Mouse (Mus musculus): ENCODE results near the gene Pdia3.

Gene Pdia3

DNA sequence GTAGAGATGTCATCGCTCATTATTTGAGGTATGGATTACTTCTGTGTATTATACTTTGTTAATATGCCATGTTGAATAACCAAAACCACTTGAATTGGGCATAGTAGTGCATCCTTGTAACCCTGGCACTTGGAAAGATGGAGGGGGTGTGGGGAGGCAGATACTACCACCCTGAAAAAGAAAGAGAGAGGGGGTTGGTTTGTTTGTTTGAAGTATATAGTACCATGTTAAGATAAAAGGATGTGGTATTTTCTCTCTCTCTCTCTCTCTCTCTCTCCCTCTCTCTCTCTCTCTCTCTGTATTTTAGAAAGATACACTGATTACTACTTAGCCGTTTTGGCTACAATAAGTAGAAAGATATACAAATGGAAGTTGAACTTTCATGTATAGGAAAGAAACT lies 12.3 kb downstream of the Pdia3 start:
- ChIA-PET CTCF (no interaction called here), POLR2A (interaction anchor here in 1 of 4 experiments (1.0 to 3.3 kb wide), 3 partner anchors 13 to 86 kb away, joined by 3 to 19 read pairs (median 11); partner anchors contain the start of gene Serf2)

DNA sequence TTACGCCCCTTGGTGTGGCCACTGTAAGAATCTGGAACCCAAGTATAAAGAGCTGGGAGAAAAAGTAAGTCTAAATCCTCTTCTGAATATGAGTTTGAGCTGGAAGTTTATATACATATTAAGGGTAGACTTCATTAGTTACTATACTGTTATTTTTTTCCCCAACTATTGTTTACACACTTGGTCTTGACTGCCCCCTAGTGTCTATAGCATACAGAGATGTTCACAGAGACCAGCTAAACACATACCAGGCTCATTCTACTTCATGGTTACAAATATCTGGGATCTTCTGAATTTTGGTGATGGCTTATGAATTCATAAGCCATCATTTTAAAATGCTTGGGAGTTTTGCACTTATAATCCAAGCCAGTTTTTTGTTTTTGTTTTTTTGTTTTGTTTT lies 21.3 kb downstream of the Pdia3 start:
- POLR2A ChIA-PET, result interaction anchor here in 3 of 4 experiments (0.5 to 4.4 kb wide), 25 partner anchors 8 to 826 kb away, joined by 3 to 48 read pairs (median 4); partner anchors contain the start of genes Catsper2 (in 3 of the 3), Pdia3 (in 3 of the 3), Serf2 (in 3 of the 3) and Hypk (in 2 of the 3)
- CTCF ChIA-PET, result interaction anchor here (0.5 to 1.5 kb wide), 16 partner anchors 10 to 372 kb away, joined by 3 to 6 read pairs (median 3); partner anchors contain the start of genes Catsper2 (in 2 of the 4), Pdia3 (in 2 of the 4), Serf2 (in 2 of the 4) and Ell3 (in 1 of the 4)

DNA sequence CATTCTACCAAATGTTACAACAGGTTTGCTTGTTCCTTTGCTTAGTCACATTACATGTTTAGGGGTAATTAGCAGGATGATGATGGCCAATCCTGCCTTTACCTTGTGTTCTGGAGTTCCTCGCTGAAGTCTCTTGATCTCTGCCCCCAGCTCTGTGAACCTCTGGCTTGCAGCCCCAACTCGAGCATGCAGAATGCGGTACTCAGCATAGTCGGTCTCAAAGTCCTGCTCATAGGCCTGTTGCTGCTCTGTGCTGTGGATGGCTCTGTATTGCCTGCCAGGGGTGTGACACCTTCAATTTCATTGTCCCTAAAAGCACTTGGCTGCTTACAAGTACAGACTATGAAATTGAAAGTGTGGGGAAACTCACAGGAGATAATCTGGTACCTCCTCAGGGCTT lies 26.2 kb downstream of the Pdia3 start:
- ChIA-PET CTCF (no interaction called here), POLR2A (interaction anchor here (0.8 to 5.9 kb wide), 12 partner anchors 8 to 33 kb away, joined by 3 to 26 read pairs (median 11); partner anchors contain the start of genes Serf2 (in 3 of the 4), Catsper2 (in 2 of the 4), Pdia3 (in 2 of the 4) and Serinc4 (in 1 of the 4))

DNA sequence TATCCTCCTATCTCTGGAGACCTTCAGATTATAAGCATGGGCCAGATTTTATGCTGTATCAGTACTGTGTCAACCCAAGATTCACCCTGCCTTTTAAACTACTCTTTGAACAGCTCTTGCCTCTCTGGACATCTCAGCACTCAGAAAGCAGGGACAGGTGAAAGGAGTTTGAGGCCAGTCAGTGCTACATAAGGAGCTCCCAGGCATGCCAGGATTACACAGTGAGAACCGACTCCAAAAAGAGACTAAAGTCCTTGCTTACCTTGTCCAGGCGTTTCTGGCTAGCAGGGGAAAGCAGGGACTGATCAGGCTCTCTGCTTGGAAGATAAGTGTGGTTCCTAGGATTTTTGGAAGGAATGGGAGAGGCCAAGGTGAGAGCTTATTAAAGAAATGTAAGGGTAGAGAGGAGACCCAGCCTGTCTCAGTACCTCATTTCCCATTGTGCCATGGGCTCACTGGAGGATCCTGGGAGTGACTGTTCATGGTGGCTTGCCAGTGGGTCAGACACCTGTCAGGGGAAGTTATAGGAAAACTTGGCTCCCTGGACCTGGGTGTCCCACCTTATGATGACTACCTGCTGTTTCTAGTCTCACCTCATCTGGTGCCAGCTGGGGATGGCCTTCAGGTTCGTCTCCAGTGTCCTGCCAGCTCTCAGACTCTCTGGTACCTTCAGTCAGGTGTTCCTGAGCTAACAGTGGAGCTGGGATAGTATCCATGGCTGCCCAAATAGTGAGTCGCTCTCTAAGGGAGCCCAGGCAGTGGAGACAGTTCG lies 27.4 kb downstream of the Pdia3 start:
- ChIA-PET CTCF (interaction anchor here in 2 of 4 experiments (0.5 to 1.4 kb wide), 5 partner anchors 14 to 632 kb away, joined by 3 to 7 read pairs (median 3); no protein-coding TSS in a partner anchor), POLR2A (interaction anchor here in 3 of 4 experiments (0.5 to 5.9 kb wide), 22 partner anchors 8 to 143 kb away, joined by 3 to 26 read pairs (median 7); partner anchors contain the start of genes Catsper2 (in 2 of the 3), Hypk (in 2 of the 3), Pdia3 (in 2 of the 3) and Serf2 (in 2 of the 3))

DNA sequence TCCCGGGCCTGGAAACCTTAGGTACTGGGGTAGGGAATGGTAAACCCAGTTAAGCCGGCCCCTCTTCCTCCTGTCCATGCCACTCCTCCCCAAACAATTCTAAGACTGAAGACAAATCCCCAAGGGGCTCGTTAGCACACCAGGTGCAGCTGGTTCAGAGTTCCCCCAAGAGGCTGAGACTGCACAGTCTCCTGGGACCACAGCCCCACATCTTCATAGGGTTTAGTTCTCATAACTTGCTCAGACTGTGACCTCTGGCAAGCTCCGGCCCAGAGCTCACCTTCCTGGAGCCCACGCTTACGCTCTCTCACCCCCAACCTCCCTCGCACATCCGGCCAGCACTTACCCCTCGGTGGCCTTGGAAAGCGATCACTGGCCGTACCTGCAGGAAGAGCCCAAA lies 28.2 kb downstream of the Pdia3 start:
- CTCF ChIA-PET, result interaction anchor here in 2 of 4 experiments (0.5 to 1.4 kb wide), 4 partner anchors 15 to 631 kb away, joined by 3 to 7 read pairs (median 4); partner anchors contain the start of genes Catsper2 (in 1 of the 2) and Pdia3 (in 1 of the 2)
- POLR2A ChIA-PET, result interaction anchor here in 3 of 4 experiments (0.7 to 5.9 kb wide), 22 partner anchors 9 to 72 kb away, joined by 3 to 26 read pairs (median 4); partner anchors contain the start of genes Catsper2 (in 3 of the 3), Pdia3 (in 3 of the 3), Hypk (in 2 of the 3) and Serinc4 (in 2 of the 3)

DNA sequence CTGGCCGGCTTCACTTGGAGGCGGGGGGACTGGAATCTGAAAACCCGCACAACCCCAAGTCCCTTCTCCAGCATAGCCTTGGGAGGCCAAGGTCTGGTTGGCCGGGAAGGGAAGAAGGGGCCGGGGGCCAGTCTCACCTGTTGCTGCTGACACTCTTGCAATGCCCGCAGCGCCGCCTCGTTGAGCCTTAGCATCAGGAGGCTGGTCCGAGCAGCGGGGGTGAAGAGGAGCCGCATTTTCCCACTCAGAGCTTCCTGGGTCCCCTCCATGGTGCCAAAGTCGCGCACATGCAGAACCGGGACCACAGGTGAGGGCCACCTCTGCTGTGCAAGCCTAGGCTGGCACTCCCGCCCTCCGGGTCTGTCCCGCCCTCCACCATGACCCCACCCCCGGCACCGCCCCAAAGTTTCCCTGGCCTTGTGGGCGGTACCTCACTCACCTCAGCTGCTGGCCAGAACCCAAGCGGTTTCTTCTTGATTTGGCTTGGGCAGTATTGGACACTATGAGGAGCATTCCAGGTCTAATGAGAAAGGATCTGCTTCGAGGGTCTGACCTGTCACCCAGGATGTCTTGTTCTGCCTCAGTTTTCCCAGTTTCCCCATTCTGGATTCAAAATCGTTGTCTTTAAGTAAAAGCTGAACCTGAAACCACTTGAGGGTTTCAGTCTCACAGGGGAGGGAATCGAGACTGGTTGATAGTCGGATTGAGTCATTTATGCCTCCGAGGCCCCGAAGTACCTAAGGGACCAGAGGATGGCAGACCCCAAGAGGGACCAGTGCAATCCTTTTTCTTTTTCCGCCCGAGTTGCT lies 28.9 kb downstream of the Pdia3 start:
- ChIA-PET POLR2A (interaction anchor here in 3 of 4 experiments (0.8 to 5.9 kb wide), 32 partner anchors 8 to 513 kb away, joined by 3 to 26 read pairs (median 4); partner anchors contain the start of genes Catsper2 (in 3 of the 3), Hypk (in 3 of the 3), Pdia3 (in 3 of the 3) and Mfap1b (in 2 of the 3)), CTCF (interaction anchor here in 3 of 4 experiments (0.5 to 1.4 kb wide), 6 partner anchors 15 to 266 kb away, joined by 3 to 7 read pairs (median 4); partner anchors contain the start of genes Catsper2 (in 1 of the 3) and Pdia3 (in 1 of the 3))

DNA sequence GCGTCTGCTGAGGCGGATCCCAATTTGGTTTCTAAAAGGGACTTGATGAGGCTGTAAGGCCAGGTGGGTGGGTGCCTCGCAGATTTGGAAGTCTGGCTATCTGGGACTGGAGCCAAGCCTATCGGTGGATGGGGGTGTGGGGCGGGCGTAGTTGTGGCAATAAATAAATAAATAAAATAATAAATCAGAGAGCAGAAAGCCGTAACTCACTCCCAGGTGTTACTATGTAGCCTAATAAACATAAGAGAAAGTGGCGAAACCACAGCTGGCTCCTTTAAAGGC lies 29.4 kb downstream of the Pdia3 start:
- ChIA-PET POLR2A (interaction anchor here in 3 of 4 experiments (0.6 to 3.4 kb wide), 21 partner anchors 8 to 513 kb away, joined by 3 to 23 read pairs (median 4); partner anchors contain the start of genes Hypk (in 3 of the 3), Catsper2 (in 2 of the 3), Mfap1b (in 2 of the 3) and Pdia3 (in 2 of the 3)), CTCF (interaction anchor here in 3 of 4 experiments (0.5 to 1.0 kb wide), 3 partner anchors 30 to 265 kb away, joined by 4 to 5 read pairs (median 4); partner anchors contain the start of genes Catsper2 (in 1 of the 3) and Pdia3 (in 1 of the 3))

DNA sequence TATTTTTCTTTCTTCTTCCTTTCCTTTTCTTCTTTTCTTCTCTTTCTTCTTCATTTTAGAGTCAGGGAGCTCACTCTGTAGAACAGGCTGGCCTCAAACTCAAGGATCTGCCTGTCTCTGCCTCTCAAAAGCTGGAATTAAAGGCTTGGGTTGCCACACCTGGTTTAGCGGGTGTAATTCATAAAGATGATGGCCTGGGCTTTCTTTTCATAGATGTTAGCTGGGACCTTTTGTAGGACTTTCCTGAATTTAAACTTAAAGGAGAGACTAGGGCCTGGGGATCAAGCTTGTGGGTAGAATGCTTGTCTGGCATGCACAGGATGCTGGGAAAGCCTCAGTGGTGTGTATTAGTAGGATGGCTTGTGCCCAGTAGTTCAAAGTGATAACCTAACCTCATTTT lies 30.6 kb downstream of the Pdia3 start, which contains the start of gene Ell3:
Ell3 (minus strand) TSS at position 101 of the 400 bp plus-strand sequence.
- POLR2A ChIA-PET, result interaction anchor here in 3 of 4 experiments (0.5 to 2.8 kb wide), 12 partner anchors 9 to 31 kb away, joined by 3 to 12 read pairs (median 5); partner anchors contain the start of genes Catsper2 (in 2 of the 3), Pdia3 (in 2 of the 3), Serinc4 (in 2 of the 3) and Hypk (in 1 of the 3)
- CTCF ChIA-PET, result interaction anchor here in 1 of 4 experiments (0.9 kb wide), 1 partner anchor 9 kb away, joined by 3 read pairs; no protein-coding TSS in a partner anchor

DNA sequence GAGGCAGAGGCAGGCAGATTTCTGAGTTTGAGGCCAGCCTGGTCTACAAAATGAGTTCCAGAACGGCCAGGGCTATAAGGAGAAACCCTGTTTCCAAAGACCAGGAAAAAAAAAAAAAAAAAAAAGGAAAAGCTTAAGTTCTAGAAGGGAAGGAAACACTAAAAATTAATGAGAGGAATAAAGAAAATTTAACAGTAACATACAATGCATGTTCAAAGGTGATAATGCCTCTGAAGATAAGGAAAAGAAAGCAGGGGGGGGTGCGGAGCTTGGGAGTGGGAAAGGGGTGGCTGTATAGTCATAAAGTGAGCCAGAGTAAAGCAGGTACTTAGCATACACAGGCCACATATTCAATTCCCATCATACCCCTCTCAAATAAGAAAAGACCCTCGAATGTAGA lies 31.5 kb downstream of the Pdia3 start:
- ChIA-PET POLR2A (interaction anchor here in 3 of 4 experiments (0.7 to 2.3 kb wide), 20 partner anchors 7 to 422 kb away, joined by 3 to 10 read pairs (median 4); partner anchors contain the start of genes Catsper2 (in 3 of the 3), Pdia3 (in 3 of the 3), Mfap1b (in 2 of the 3) and Serinc4 (in 2 of the 3)), CTCF (interaction anchor here (0.5 to 0.8 kb wide), 6 partner anchors 10 to 722 kb away, joined by 3 to 4 read pairs (median 3); no protein-coding TSS in a partner anchor)

DNA sequence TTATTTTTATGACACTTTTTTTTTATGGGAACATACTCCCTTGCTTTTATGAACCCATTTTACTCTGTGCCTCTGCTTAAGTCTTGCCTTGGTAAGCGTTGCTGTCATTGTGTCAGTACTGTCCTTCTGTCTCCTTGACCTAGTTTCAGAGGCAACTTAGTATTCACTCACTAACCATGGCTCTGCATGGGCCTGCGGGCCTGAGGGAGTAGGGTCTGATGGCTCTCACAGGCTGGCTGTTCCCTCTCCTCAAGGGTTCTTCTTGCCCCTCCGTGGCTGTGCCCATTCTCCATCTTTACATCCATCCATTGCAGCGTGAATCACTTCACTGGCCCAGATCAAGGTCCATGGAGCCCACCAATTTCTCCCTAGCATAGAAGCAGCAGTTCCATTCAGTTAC lies 32.9 kb downstream of the Pdia3 start:
- ChIA-PET CTCF (no interaction called here), POLR2A (interaction anchor here in 1 of 4 experiments (1.2 kb wide), 1 partner anchor 63 kb away, joined by 3 read pairs; no protein-coding TSS in a partner anchor)

DNA sequence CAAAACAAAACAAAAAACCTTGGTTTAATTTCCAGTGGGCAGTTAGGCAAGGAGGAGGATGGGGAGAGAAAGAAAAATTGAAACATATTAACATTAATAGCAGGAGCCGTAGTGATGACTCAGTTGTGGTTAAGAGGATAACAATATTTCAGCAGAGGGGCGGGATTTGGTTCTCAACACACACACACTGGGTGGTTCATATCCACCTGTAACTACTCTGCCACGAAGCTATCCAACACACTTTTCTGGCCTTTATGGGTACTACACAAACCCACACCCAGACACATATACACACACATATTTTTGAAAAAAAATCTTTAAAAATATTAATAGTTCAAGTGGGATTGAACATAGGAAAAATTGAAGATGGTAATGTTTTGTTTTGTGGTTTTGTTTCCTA lies 33.4 kb downstream of the Pdia3 start:
- ChIA-PET POLR2A (interaction anchor here in 1 of 4 experiments (2.5 kb wide), 1 partner anchor 10 kb away, joined by 26 read pairs; the partner anchor contains the start of gene Serinc4), CTCF (no interaction called here)

DNA sequence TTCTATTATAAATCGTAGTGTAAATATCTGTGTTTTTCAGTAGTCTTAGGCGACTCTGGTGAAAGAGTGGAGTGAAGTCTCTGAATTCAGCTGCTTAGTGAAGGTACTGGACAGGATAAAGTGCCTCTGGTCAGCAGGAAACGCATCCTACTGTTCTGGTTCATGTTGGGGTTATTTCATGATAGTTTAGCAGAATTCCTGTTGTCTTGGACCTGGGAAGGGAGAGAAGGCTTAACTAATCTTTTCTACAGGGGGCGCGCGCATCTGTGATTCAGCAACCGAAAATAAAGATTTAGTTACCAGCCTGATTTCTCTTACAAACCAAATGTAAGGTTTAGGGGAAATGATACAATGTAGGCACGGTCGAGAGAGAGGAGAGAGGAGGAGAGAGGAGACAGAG lies 34.6 kb downstream of the Pdia3 start:
- ChIA-PET CTCF (interaction anchor here (0.6 to 1.5 kb wide), 11 partner anchors 8 to 544 kb away, joined by 3 to 9 read pairs (median 4); partner anchors contain the start of genes Catsper2 (in 2 of the 4), Pdia3 (in 2 of the 4), Adal (in 1 of the 4) and Lcmt2 (in 1 of the 4)), POLR2A (interaction anchor here (0.6 to 4.2 kb wide), 61 partner anchors 8 to 678 kb away, joined by 3 to 90 read pairs (median 8); partner anchors contain the start of genes Catsper2 (in 3 of the 4), Pdia3 (in 3 of the 4), Adal (in 2 of the 4) and Lcmt2 (in 2 of the 4))

DNA sequence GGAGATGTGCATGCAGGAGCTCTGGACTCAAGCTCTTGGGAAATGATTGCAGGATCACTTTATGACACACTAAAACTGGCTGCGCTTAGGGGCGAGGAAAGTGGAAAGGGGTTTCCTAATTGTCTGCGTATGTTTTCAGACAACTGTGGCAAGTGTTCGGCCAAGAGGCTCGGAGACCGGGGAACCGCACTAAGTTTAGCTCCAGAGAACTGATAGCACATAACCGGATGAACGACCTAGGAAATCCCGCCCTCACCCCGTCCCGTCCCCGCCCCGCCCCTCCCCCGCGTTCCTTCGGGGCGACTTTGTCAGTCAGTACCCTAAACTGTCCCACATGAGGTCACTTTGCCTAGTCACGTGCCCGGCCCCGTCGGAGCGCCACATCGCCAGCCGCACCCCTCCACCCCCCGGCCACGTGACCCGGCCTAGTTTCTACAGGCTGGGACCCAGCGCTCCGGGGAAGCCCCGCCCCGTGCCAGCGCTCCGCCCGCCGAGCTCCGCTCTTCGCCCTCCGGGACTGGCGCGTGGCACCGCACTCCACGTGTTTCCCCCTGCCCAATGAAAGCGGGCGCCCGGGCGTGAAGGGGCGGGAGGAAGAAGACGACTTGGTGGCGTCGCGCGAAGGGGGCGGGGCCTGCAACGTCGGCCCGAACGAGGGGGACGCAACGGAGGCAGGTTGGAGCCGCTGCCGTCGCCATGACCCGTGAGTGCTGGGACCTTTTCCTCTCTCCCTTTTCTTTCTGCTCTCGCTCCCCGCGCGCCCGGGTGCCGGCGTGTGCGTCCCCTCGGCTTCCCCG lies 35.4 kb downstream of the Pdia3 start, which contains the start of gene Serf2:
Serf2 (plus strand) TSS at position 457 of the 797 bp plus-strand sequence.
- CTCF ChIA-PET, result interaction anchor here (0.5 to 1.5 kb wide), 15 partner anchors 8 to 543 kb away, joined by 3 to 9 read pairs (median 4); partner anchors contain the start of genes Catsper2 (in 2 of the 4), Pdia3 (in 2 of the 4), Adal (in 1 of the 4) and Lcmt2 (in 1 of the 4)
- POLR2A ChIA-PET, result interaction anchor here (0.6 to 4.2 kb wide), 88 partner anchors 8 to 678 kb away, joined by 3 to 90 read pairs (median 6); partner anchors contain the start of genes Mfap1b (in 4 of the 4), Adal (in 3 of the 4), Catsper2 (in 3 of the 4) and Lcmt2 (in 3 of the 4)

DNA sequence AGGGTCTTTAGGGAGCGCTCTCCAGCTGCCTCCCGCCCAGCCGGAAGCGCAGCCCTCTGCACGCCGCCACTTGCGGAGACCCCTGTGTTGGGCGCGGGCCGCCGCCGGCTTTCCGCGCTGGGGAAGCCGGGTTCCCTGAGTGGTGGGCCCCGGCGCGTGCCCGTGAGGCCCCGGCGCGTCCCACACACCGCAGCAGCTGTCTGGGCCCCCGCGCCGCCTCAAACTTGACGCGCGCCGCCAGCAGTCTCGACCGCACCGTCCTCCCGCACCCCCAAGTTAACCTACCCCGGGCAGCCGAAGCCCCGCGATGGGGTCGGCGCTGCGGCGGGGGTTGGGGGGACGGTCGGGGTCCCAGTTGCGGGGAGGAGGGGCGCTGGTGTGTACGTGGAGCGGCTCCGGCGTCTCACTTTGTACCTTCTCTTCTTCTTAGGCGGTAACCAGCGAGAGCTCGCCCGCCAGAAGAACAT lies 36.0 kb downstream of the Pdia3 start:
- ChIA-PET CTCF (interaction anchor here in 2 of 4 experiments (1.0 to 1.5 kb wide), 4 partner anchors 15 to 53 kb away, joined by 4 to 5 read pairs (median 4); partner anchors contain the start of genes Catsper2 (in 1 of the 2), Mfap1b (in 1 of the 2) and Pdia3 (in 1 of the 2)), POLR2A (interaction anchor here (0.7 to 4.2 kb wide), 64 partner anchors 8 to 669 kb away, joined by 3 to 90 read pairs (median 6); partner anchors contain the start of genes Mfap1b (in 4 of the 4), Catsper2 (in 3 of the 4), Pdia3 (in 3 of the 4) and Adal (in 2 of the 4))

DNA sequence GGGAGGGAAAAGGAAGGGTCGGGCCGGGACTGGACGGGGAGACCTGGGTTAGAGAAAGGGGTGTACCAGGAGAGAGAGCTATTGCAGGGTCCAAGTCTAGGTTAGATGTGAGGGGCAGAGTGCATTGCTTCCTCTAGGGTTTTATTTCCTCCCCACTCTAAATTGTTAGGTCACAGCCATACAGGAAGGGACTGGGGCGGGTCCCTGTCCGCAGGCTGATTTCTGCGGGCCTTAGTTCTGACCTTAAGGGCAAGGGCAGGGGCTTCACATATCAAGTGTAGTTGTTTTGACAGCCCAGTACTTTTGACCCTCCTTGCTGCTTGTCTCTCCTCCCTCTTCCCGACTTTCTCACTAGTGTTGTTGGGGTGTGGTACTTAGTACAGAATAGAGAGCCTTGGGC lies 36.5 kb downstream of the Pdia3 start:
- ChIA-PET CTCF (no interaction called here), POLR2A (interaction anchor here in 3 of 4 experiments (0.7 to 4.2 kb wide), 22 partner anchors 8 to 506 kb away, joined by 3 to 90 read pairs (median 12); partner anchors contain the start of genes Catsper2 (in 3 of the 3), Mfap1b (in 3 of the 3), Pdia3 (in 3 of the 3) and Adal (in 1 of the 3))

Data from embryonic stem cell, embryonic (primary cell).